Mouse (Mus musculus): Measurements from ENCODE around the gene Atp5j. TPM values are rescaled to one million over a fixed set of nuclear protein-coding genes. Genes with fewer than 3 reads are reported as not detected.
A peak's percentile ranks its signal among the peaks of the same experiment; 100 is the strongest.

The Atp5j gene
- polyA plus RNA-seq, 1 experiment from 2014 or later = 1,284 TPM

GRCm38 (mm10) chr16:84817423-84817822 lies 18.0 kb downstream of the Atp5j start:
- no peaks in the 10 kb centered on the region for H3K27me3 ChIP-seq (replicated peaks; ENCODE audit: control insufficient read depth, insufficient read depth, low read length)
- no peak overlapping the region for H3K27ac ChIP-seq (ENCODE audit: low read depth, low read length)
- H3K4me1 ChIP-seq (replicated peaks; ENCODE audit: control insufficient read depth, insufficient read depth, low read length) = no peaks in the 10 kb centered on the region
- H3K9me3 ChIP-seq (ENCODE audit: control insufficient read depth) = no peaks in the 10 kb centered on the region
- ATAC-seq = no peak
- 40% methylated on average over 7 of the region's 7 CpGs for WGBS
- no peak overlapping the region for H3K4me2 ChIP-seq (replicated peaks; ENCODE audit: low read depth)
- TF ChIP-seq CTCF (IDR thresholded peaks at IDR 0.05; ENCODE audit: low read depth) = peak; percentile 79
- H3K36me3 ChIP-seq (ENCODE audit: control insufficient read depth, insufficient read depth) = 0 out of 2 replicates have a peak, but pooled peaks cover 3% of the 10 kb centered on the region
- no peak overlapping the region for H3K9ac ChIP-seq (ENCODE audit: low read depth, low read length)
- no peak overlapping the region for H3K4me3 ChIP-seq (ENCODE audit: low read depth, low read length)

- 73% methylated on average over 8 of the region's 8 CpGs for WGBS
- no peak for ATAC-seq
- no peak for TF ChIP-seq CTCF (IDR thresholded peaks at IDR 0.05; ENCODE audit: low read depth)
These were observed 20.9 kb downstream of the Atp5j start for GRCm38 (mm10) chr16:84814511-84814910.

GRCm38 (mm10) chr16:84813852-84814251 lies 21.6 kb downstream of the Atp5j start:
- Histone ChIP-seq H3K4me3 (ENCODE audit: low read depth, low read length) (no peak overlapping the region), H3K4me2 (replicated peaks; ENCODE audit: low read depth) (no peak overlapping the region), H3K27ac (ENCODE audit: low read depth, low read length) (no peak overlapping the region), H3K9ac (ENCODE audit: low read depth, low read length) (no peak overlapping the region), H3K9me3 (ENCODE audit: control insufficient read depth) (no peaks in the 10 kb centered on the region), H3K4me1 (replicated peaks; ENCODE audit: control insufficient read depth, insufficient read depth, low read length) (no peaks in the 10 kb centered on the region), H3K36me3 (ENCODE audit: control insufficient read depth, insufficient read depth) (no peaks in the 10 kb centered on the region), H3K27me3 (replicated peaks; ENCODE audit: control insufficient read depth, insufficient read depth, low read length) (no peaks in the 10 kb centered on the region)
- no peak for TF ChIP-seq CTCF (IDR thresholded peaks at IDR 0.05; ENCODE audit: low read depth)
- no peak for ATAC-seq
- 59% methylated on average over 8 of the region's 8 CpGs for WGBS

More at GRCm38 (mm10) chr16:84814511-84814910, 20.9 kb downstream of the Atp5j start:
- no peak overlapping the region for H3K9ac ChIP-seq (ENCODE audit: low read depth, low read length)
- H3K4me2 ChIP-seq (replicated peaks; ENCODE audit: low read depth) = no peak overlapping the region
- H3K4me3 ChIP-seq (ENCODE audit: low read depth, low read length) = no peak overlapping the region
- no peaks in the 10 kb centered on the region for H3K4me1 ChIP-seq (replicated peaks; ENCODE audit: control insufficient read depth, insufficient read depth, low read length)
- no peaks in the 10 kb centered on the region for H3K27me3 ChIP-seq (replicated peaks; ENCODE audit: control insufficient read depth, insufficient read depth, low read length)
- no peaks in the 10 kb centered on the region for H3K36me3 ChIP-seq (ENCODE audit: control insufficient read depth, insufficient read depth)
- no peak overlapping the region for H3K27ac ChIP-seq (ENCODE audit: low read depth, low read length)
- H3K9me3 ChIP-seq (ENCODE audit: control insufficient read depth) = no peaks in the 10 kb centered on the region

GRCm38 (mm10) chr16:84810254-84810653 lies 25.2 kb downstream of the Atp5j start:
- no peak overlapping the region for H3K4me3 ChIP-seq (ENCODE audit: low read depth, low read length)
- no peak overlapping the region for H3K4me2 ChIP-seq (replicated peaks; ENCODE audit: low read depth)
- H3K9me3 ChIP-seq (ENCODE audit: control insufficient read depth) = no peaks in the 10 kb centered on the region
- no peak for TF ChIP-seq CTCF (IDR thresholded peaks at IDR 0.05; ENCODE audit: low read depth)
- WGBS = 83% methylated on average over 1 of the region's 1 CpGs
- H3K9ac ChIP-seq (ENCODE audit: low read depth, low read length) = no peak overlapping the region
- no peaks in the 10 kb centered on the region for H3K4me1 ChIP-seq (replicated peaks; ENCODE audit: control insufficient read depth, insufficient read depth, low read length)
- no peaks in the 10 kb centered on the region for H3K36me3 ChIP-seq (ENCODE audit: control insufficient read depth, insufficient read depth)
- no peak for ATAC-seq
- H3K27me3 ChIP-seq (replicated peaks; ENCODE audit: control insufficient read depth, insufficient read depth, low read length) = no peaks in the 10 kb centered on the region
- H3K27ac ChIP-seq (ENCODE audit: low read depth, low read length) = no peak overlapping the region

GRCm38 (mm10) chr16:84807874-84808273 lies 27.6 kb downstream of the Atp5j start:
- no peaks in the 10 kb centered on the region for H3K27me3 ChIP-seq (replicated peaks; ENCODE audit: control insufficient read depth, insufficient read depth, low read length)
- no peak overlapping the region for H3K4me2 ChIP-seq (replicated peaks; ENCODE audit: low read depth)
- H3K36me3 ChIP-seq (ENCODE audit: control insufficient read depth, insufficient read depth) = no peaks in the 10 kb centered on the region
- 88% methylated on average over 7 of the region's 7 CpGs for WGBS
- H3K27ac ChIP-seq (ENCODE audit: low read depth, low read length) = no peak overlapping the region
- H3K4me1 ChIP-seq (replicated peaks; ENCODE audit: control insufficient read depth, insufficient read depth, low read length) = no peaks in the 10 kb centered on the region
- no peaks in the 10 kb centered on the region for H3K9me3 ChIP-seq (ENCODE audit: control insufficient read depth)
- ATAC-seq = no peak
- TF ChIP-seq CTCF (IDR thresholded peaks at IDR 0.05; ENCODE audit: low read depth) = no peak
- no peak overlapping the region for H3K4me3 ChIP-seq (ENCODE audit: low read depth, low read length)
- no peak overlapping the region for H3K9ac ChIP-seq (ENCODE audit: low read depth, low read length)

- 79% methylated on average over 3 of the region's 3 CpGs for WGBS
- H3K4me3 ChIP-seq (ENCODE audit: low read depth, low read length) = no peak overlapping the region
- H3K9me3 ChIP-seq (ENCODE audit: control insufficient read depth) = no peaks in the 10 kb centered on the region
- no peaks in the 10 kb centered on the region for H3K36me3 ChIP-seq (ENCODE audit: control insufficient read depth, insufficient read depth)
- H3K27me3 ChIP-seq (replicated peaks; ENCODE audit: control insufficient read depth, insufficient read depth, low read length) = no peaks in the 10 kb centered on the region
- H3K4me2 ChIP-seq (replicated peaks; ENCODE audit: low read depth) = no peak overlapping the region
- TF ChIP-seq CTCF (IDR thresholded peaks at IDR 0.05; ENCODE audit: low read depth) = no peak
- H3K4me1 ChIP-seq (replicated peaks; ENCODE audit: control insufficient read depth, insufficient read depth, low read length) = no peaks in the 10 kb centered on the region
- H3K27ac ChIP-seq (ENCODE audit: low read depth, low read length) = no peak overlapping the region
- H3K9ac ChIP-seq (ENCODE audit: low read depth, low read length) = no peak overlapping the region
- no peak for ATAC-seq
These were observed 29.2 kb downstream of the Atp5j start for GRCm38 (mm10) chr16:84806175-84806574.

GRCm38 (mm10) chr16:84804866-84805265 lies 30.6 kb downstream of the Atp5j start:
- Histone ChIP-seq H3K4me3 (ENCODE audit: low read depth, low read length) (no peak overlapping the region), H3K4me1 (replicated peaks; ENCODE audit: control insufficient read depth, insufficient read depth, low read length) (no peaks in the 10 kb centered on the region), H3K27ac (ENCODE audit: low read depth, low read length) (no peak overlapping the region), H3K36me3 (ENCODE audit: control insufficient read depth, insufficient read depth) (no peaks in the 10 kb centered on the region), H3K27me3 (replicated peaks; ENCODE audit: control insufficient read depth, insufficient read depth, low read length) (no peaks in the 10 kb centered on the region), H3K9me3 (ENCODE audit: control insufficient read depth) (no peaks in the 10 kb centered on the region), H3K4me2 (replicated peaks; ENCODE audit: low read depth) (no peak overlapping the region), H3K9ac (ENCODE audit: low read depth, low read length) (no peak overlapping the region)
- WGBS = 76% methylated on average over 5 of the region's 5 CpGs
- TF ChIP-seq CTCF (IDR thresholded peaks at IDR 0.05; ENCODE audit: low read depth) = no peak
- no peak for ATAC-seq
